Mouse (Mus musculus): ENCODE results near the gene Kcnq4.

- TF ChIP-seq GATA1 (IDR thresholded peaks at IDR 0.05; ENCODE audit: low read length): no peak
- TF ChIP-seq TAL1 (IDR thresholded peaks at IDR 0.05; ENCODE audit: low read length): no peak
These were observed 17.8 kb downstream of the Kcnq4 start for GRCm38 (mm10) chr4:120730574-120730973.

All from erythroblast, embryonic 14.5 days (primary cell).